Mouse (Mus musculus) stomach, postnatal 0 days (tissue): ENCODE data around the gene Ggt5.

Source experiments
- CTCF ChIP-seq: IDR thresholded peaks from 2 replicates; pipeline ENCODE4 v1.5.1; 2016; ENCODE audit warnings: antibody characterized with exemption, low read depth, mild to moderate bottlenecking, moderate library complexity
- EP300 ChIP-seq: optimal IDR thresholded peaks from 2 replicates; pipeline ENCODE3; 2016; ENCODE audit warnings: antibody characterized with exemption

DNA sequence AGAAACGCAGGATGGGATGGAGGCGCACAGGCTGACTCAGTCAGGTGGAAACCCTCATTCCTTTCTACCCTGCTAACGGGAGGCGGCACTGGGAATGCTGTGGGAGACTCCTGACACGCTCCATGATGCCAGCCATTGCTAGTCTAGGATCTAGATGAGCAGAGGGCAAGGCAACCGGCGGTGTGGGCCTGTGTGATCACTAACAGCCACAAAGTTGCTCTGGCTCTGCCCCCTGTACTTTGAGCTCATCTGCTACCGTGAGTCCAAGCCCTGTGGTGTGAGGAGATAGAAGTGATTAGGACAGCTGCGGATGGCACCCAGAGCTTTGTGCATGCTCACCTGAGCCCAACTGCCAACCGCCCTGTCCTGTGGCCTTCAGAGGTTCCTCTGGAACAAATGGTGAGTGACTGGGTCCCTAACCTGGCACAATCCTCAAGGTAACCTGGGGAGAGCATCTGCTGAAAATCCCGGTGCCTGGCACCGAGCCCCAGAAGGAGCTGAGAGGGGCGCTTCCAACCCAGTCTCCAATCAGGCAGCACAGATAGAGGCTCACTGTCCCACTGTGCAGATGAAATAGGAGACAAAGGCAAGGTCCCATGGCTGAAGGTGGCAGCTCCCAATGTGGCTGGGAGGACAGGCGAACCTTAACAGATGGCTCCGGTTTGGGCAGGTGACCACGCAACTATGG lies 62.4 kb downstream of the Ggt5 start:
- TF ChIP-seq CTCF (no peak), EP300 (no peak)
